Mouse (Mus musculus) intestine, embryonic 14.5 days (tissue): ENCODE results near the gene Dlk1. TPM values are rescaled to one million over a fixed set of nuclear protein-coding genes. Genes with fewer than 3 reads are reported as not detected.

Experiments used
- ATAC-seq: fragments of 200-750 bp; cut with Nextera tagmentation; replicated peaks from 2 replicates; pipeline ENCODE4 v1.8.0; 2017; ENCODE audit warnings: low read depth, moderate number of reproducible peaks, moderate TSS enrichment, moderate library complexity; ENCODE audit not compliant: low FRiP score, low TSS enrichment
- DNase-seq: peaks from one replicate; pipeline ENCODE4 v3.0.0-alpha.2; 2018; ENCODE audit warnings: low spot score
- H3K27ac ChIP-seq: fragments of 300-500 bp; sonication (generic); 2 replicates; pipeline ENCODE4 v1.5.1; 2014; ENCODE audit warnings: low read depth, mild to moderate bottlenecking, control low read depth
- H3K27me3 ChIP-seq: fragments of 300-500 bp; sonication (generic); replicated peaks from 2 replicates; pipeline ENCODE4 v1.6.1; 2014; ENCODE audit warnings: low read length, control low read depth; ENCODE audit not compliant: control insufficient read depth, insufficient read depth
- H3K36me3 ChIP-seq: fragments of 300-500 bp; sonication (generic); 2 replicates; pipeline ENCODE4 v1.6.1; 2014; ENCODE audit warnings: low read length, control low read depth; ENCODE audit not compliant: control insufficient read depth, insufficient read depth
- H3K4me1 ChIP-seq: fragments of 300-500 bp; sonication (generic); replicated peaks from 2 replicates; pipeline ENCODE4 v1.6.1; 2014; ENCODE audit warnings: low read length, control low read depth, mixed read lengths; ENCODE audit not compliant: control insufficient read depth, insufficient read depth
- H3K4me2 ChIP-seq: fragments of 300-500 bp; sonication (generic); 2 replicates; pipeline ENCODE4 v1.6.1; 2014; ENCODE audit warnings: low read length
- H3K4me3 ChIP-seq: fragments of 300-500 bp; sonication (generic); 2 replicates; pipeline ENCODE4 v1.5.1; 2014; ENCODE audit warnings: low read depth, low read length, control low read depth, mixed read lengths
- H3K9ac ChIP-seq: fragments of 300-500 bp; sonication (generic); 2 replicates; pipeline ENCODE4 v1.6.1; 2014; ENCODE audit warnings: mild to moderate bottlenecking, low read length
- H3K9me3 ChIP-seq: fragments of 300-500 bp; sonication (generic); 2 replicates; pipeline ENCODE4 v1.6.1; 2016; ENCODE audit warnings: low read length, control low read depth; ENCODE audit not compliant: control insufficient read depth
- WGBS: fragments of 180-500 bp; shearing (Covaris S2); extraction: QIAGEN DNeasy Blood & Tissue Kit; methylation state at CpG from one replicate; pipeline ENCODE4 v1.1.7; 2014; 5-methylcytosine and 5-hydroxymethylcytosine counted together
- polyA plus RNA-seq: library from polyadenylated mRNA; unstranded; fragments of >200 nt; fragmentation: Nextera tagmentation; extraction: Ambion mirVana; gene quantifications from 2 replicates; pipeline ENCODE4 v1.2.1, GENCODE M21; 2014

The Dlk1 gene
- polyA plus RNA-seq, 1 experiment from 2014 or later, result 437 TPM

DNA sequence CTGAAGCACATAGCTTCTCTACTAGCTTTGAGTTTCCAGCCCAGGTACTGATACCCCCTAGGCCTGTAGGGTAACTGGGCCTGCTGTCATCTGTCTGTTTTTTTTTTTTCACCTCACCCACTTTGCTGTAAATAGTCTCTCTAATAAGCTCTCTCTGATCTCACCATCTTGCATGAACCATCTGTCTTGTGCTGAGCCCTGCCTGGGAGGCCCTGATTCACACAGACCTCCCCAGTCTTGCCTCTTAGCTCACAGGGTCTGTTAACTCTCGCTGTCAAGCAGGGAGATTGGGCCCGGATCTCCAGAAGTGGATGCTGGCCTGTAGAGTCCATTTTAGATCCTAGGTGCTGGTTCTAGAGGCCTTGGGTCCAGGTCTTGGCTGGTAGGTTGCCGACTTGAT lies 9.3 kb upstream of the Dlk1 start:
- Histone ChIP-seq H3K4me1 (peaks cover 72% of the 10 kb centered on the region), H3K9ac (no peak overlapping the region), H3K4me3 (no peak overlapping the region), H3K36me3 (no peaks in the 10 kb centered on the region), H3K27ac (no peak overlapping the region; the same call in 1 of the 2 replicates), H3K4me2 (no peak overlapping the region), H3K27me3 (no peaks in the 10 kb centered on the region), H3K9me3 (no peaks in the 10 kb centered on the region)
- DNase-seq (no peak), ATAC-seq (no peak)
- 29% methylated on average over 3 of the region's 3 CpGs for WGBS

DNA sequence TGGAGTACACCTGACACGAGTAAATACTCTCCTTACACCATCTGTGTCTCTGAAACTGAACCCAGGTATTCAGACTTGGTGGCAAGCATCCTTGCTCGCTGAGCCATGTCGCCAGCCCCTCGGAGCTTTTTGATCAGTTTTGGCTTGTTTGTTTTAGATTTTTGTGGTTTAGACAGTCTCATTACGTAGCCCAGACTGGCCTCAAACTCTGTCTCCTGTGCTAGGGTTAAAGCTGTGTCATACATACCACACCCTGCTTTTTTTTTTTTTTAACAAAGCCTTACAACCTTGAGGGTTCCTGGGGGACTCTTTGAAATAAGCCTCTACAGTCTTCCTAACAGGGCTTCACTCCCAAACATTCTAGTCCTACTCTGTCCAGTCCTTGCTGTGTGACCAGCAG lies 7.6 kb upstream of the Dlk1 start:
- Histone ChIP-seq H3K9me3 (no peaks in the 10 kb centered on the region), H3K36me3 (no peaks in the 10 kb centered on the region), H3K9ac (no peak overlapping the region), H3K4me2 (no peak overlapping the region), H3K4me1 (peaks cover 70% of the 10 kb centered on the region), H3K4me3 (no peak overlapping the region), H3K27ac (no peak overlapping the region), H3K27me3 (no peaks in the 10 kb centered on the region)
- ATAC-seq, result no peak
- WGBS, result 77% methylated on average over 5 of the region's 5 CpGs
- DNase-seq, result no peak

- Histone ChIP-seq H3K36me3 (no peaks in the 10 kb centered on the region), H3K9ac (no peak overlapping the region), H3K27me3 (no peaks in the 10 kb centered on the region), H3K4me1 (peaks cover 70% of the 10 kb centered on the region), H3K27ac (peak overlapping the region; percentile 47; the same call in 1 of the 2 replicates), H3K9me3 (no peaks in the 10 kb centered on the region), H3K4me2 (peak overlapping the region; percentile 23; the same call in 1 of the 2 replicates), H3K4me3 (no peak overlapping the region)
- WGBS, result 18% methylated on average over 19 of the region's 19 CpGs
- ATAC-seq, result 0 out of 2 replicates have a peak, but pooled peaks have one; percentile 16
- peak; percentile 72 for DNase-seq
These were observed 7.0 kb upstream of the Dlk1 start for GRCm38 (mm10) chr12:109445499-109446235.

DNA sequence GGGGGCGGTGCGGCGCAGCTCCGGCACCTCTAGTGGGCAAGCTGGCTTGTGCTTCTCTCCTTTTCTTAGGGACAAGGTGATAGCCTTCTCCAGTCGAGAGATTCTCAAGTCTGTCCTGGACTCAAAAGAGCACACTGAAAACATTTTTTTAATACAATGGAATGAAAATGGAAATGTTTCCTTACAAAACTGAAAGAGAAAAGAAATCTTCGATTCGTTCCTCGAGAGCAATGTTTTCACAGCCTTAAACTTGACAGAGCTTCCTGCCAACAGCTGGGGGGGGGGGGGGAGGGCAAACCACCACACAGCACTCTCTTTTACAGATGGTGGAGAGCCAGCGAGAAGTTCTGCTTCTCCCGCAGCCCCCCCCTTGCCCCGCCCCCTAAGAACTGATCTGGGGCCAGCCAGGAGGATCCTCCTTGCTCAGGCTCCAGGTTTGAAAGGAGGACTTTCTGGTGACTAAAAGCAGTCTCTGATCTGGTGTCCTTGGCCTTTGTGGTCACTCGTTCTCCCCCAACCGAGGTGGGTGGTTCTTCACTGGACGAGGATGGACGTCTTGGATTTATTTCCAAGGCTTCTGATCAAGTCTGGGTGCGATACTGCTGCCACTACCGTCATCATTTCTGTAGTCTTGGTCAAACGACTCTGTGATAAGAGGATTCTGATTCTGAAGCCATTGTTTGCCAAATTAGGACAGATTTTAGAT lies 6.2 kb upstream of the Dlk1 start:
- ATAC-seq, result no peak
- Histone ChIP-seq H3K4me3 (no peak overlapping the region), H3K4me1 (peaks cover 65% of the 10 kb centered on the region), H3K9me3 (no peaks in the 10 kb centered on the region), H3K36me3 (no peaks in the 10 kb centered on the region), H3K27me3 (no peaks in the 10 kb centered on the region), H3K27ac (peak overlapping the region; percentile 47; the same call in 1 of the 2 replicates), H3K4me2 (peak overlapping the region; percentile 23; the same call in 1 of the 2 replicates), H3K9ac (0 out of 2 replicates have a peak overlapping the region, but pooled peaks have one; percentile 13)
- WGBS, result 15% methylated on average over 18 of the region's 18 CpGs
- DNase-seq, result no peak

DNA sequence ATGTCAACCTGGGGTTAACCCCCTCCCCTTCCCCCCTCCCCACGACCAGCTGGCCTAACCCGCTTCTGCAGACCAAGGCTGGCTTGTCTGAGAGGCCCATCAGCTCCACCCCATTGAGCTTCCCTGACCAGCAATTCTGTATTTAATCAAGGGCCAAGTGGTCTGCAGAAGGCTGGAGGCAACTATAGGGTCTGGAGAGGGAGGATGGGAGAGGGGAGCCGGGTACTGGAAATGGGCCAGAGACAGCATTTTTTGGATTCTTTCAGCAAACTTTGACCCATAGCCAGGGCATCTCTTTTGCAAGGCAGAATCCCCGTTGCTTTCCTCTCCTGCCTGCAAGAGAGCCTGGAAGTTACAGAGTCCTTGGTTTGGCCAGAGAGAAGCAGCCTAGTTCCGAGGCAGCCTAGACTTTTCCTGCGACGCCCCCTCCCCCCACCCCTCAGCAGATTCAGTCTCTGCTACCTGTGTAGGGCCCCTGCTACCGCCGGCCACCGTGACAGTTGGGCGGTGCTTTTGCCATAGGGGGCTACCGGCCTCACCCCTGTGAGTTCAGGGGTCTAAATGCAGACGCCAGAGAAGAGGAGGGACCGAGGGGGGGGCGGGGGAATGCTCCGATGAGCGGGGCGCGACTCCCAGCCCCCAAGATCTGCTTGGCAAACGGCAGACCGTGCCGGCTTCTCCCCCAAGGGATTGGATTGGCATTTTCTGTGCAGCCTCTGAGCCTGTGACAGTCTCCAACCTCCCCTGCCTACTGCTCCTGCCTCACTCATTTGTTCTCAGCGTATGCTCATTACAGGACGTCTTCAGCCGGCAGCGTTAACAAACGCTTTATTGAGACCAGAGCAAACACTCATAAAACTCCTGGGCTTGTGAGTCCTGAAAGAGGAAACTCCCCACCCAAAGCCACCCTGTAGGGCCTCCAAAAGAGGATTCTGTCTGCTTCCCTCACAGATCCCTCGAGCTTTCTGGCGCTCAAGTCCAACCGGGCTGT lies 2.9 kb upstream of the Dlk1 start:
- H3K27ac ChIP-seq, result peak overlapping the region; percentile 77
- no peaks in the 10 kb centered on the region for H3K9me3 ChIP-seq
- 2% methylated on average over 30 of the region's 30 CpGs for WGBS
- peak overlapping the region; percentile 65 for H3K4me2 ChIP-seq
- ATAC-seq (peak; percentile 33), DNase-seq (peak; percentile 79)
- H3K4me1 ChIP-seq, result peaks cover 52% of the 10 kb centered on the region
- H3K27me3 ChIP-seq, result peaks cover 16% of the 10 kb centered on the region
- no peaks in the 10 kb centered on the region for H3K36me3 ChIP-seq
- peak overlapping the region; percentile 24 for H3K4me3 ChIP-seq
- peak overlapping the region; percentile 42 for H3K9ac ChIP-seq

GRCm38 (mm10) chr12:109453065-109453997 lies 708 bp downstream of the Dlk1 start:
- WGBS, result 2% methylated on average over 82 of the region's 96 CpGs
- Histone ChIP-seq H3K27ac (peak overlapping the region; percentile 69), H3K9me3 (no peaks in the 10 kb centered on the region), H3K9ac (peak overlapping the region; percentile 69), H3K36me3 (no peaks in the 10 kb centered on the region), H3K4me2 (peak overlapping the region; percentile 75), H3K4me3 (peak overlapping the region; percentile 51), H3K27me3 (peaks cover 16% of the 10 kb centered on the region), H3K4me1 (peaks cover 53% of the 10 kb centered on the region)
- ATAC-seq (peak; percentile 58), DNase-seq (peak; percentile 85)

DNA sequence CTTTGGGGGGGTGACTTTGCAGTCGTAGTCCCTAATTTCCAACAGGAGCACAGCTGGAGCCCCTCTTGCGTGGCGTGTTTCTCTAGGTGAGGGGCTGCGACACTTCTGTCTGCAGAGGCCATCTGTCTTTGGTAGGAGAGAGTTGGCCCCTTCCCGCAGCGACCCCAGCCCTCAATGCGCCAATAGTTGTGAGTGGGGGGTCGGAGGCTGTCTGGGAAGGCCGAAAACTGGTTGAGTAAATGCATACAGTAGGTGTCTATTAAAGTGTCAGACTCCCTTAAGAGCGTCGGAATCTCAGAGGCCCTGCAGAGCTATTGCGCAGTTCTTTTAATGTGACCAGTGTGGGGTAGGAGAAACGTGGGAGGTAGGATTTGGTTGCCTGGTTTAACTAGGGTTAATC lies 1.5 kb downstream of the Dlk1 start:
- ATAC-seq (no peak), DNase-seq (no peak)
- peaks cover 55% of the 10 kb centered on the region for H3K4me1 ChIP-seq
- H3K9ac ChIP-seq, result peak overlapping the region; percentile 69
- H3K27me3 ChIP-seq, result peaks cover 16% of the 10 kb centered on the region
- peak overlapping the region; percentile 75 for H3K4me2 ChIP-seq
- no peaks in the 10 kb centered on the region for H3K36me3 ChIP-seq
- peak overlapping the region; percentile 69; the same call in 1 of the 2 replicates for H3K27ac ChIP-seq
- H3K9me3 ChIP-seq, result no peaks in the 10 kb centered on the region
- H3K4me3 ChIP-seq, result peak overlapping the region; percentile 51
- WGBS, result 26% methylated on average over 13 of the region's 13 CpGs
